Mouse (Mus musculus) urinary bladder, postnatal 14 days (tissue): ENCODE data around the gene Nyap2.
A peak's percentile ranks its signal among the peaks of the same experiment; 100 is the strongest.
"Not testable (repeated sequence)": the region's sequence is repeated elsewhere in the genome, so short reads cannot be mapped to it uniquely, and the experiment has no call there.

Experiments used
- DNase-seq: peaks from one replicate; pipeline ENCODE4 v3.0.0; 2021; ENCODE audit warnings: low spot score

Gene Nyap2

GRCm38 (mm10) chr1:81180686-81181085 lies 103.9 kb downstream of the Nyap2 start:
- no peak for DNase-seq

GRCm38 (mm10) chr1:81209536-81209935 lies 132.8 kb downstream of the Nyap2 start:
- DNase-seq: no peak

- no peak for DNase-seq
Observed at GRCm38 (mm10) chr1:81211491-81211890, 134.7 kb downstream of the Nyap2 start.

- no peak for DNase-seq
Observed at GRCm38 (mm10) chr1:81219790-81220189, 143.0 kb downstream of the Nyap2 start.

- DNase-seq: no peak
Observed at GRCm38 (mm10) chr1:81231759-81232406, 155.1 kb downstream of the Nyap2 start.

GRCm38 (mm10) chr1:81232407-81232789 lies 155.6 kb downstream of the Nyap2 start:
- DNase-seq: not testable (repeated sequence)

GRCm38 (mm10) chr1:81248447-81249205 lies 171.9 kb downstream of the Nyap2 start:
- DNase-seq: no peak

- no peak for DNase-seq
Observed at GRCm38 (mm10) chr1:81250068-81250467, 173.3 kb downstream of the Nyap2 start.

- DNase-seq: no peak
Observed at GRCm38 (mm10) chr1:81266441-81266840, 189.7 kb downstream of the Nyap2 start.

- no peak for DNase-seq
Observed at GRCm38 (mm10) chr1:81280978-81281377, 204.2 kb downstream of the Nyap2 start.

- no peak for DNase-seq
Observed at GRCm38 (mm10) chr1:81285633-81286032, 208.9 kb downstream of the Nyap2 start.

- no peak for DNase-seq
Observed at GRCm38 (mm10) chr1:81287088-81287487, 210.3 kb downstream of the Nyap2 start.

- no peak for DNase-seq
Observed at GRCm38 (mm10) chr1:81300735-81301134, 224.0 kb downstream of the Nyap2 start.

GRCm38 (mm10) chr1:81301661-81302060 lies 224.9 kb downstream of the Nyap2 start:
- DNase-seq: no peak

- DNase-seq: no peak
Observed at GRCm38 (mm10) chr1:81303389-81303788, 226.6 kb downstream of the Nyap2 start.

- DNase-seq: no peak
Observed at GRCm38 (mm10) chr1:81307407-81307806, 230.7 kb downstream of the Nyap2 start.

GRCm38 (mm10) chr1:81307934-81308333 lies 231.2 kb downstream of the Nyap2 start:
- DNase-seq: no peak

- peak; percentile 63 for DNase-seq
Observed at GRCm38 (mm10) chr1:81310087-81310626, 233.4 kb downstream of the Nyap2 start.

GRCm38 (mm10) chr1:81316403-81316994 lies 239.7 kb downstream of the Nyap2 start:
- DNase-seq: peak; percentile 78

GRCm38 (mm10) chr1:81316995-81317413 lies 240.3 kb downstream of the Nyap2 start:
- DNase-seq: no peak

- DNase-seq: no peak
Observed at GRCm38 (mm10) chr1:81387722-81388121, 311.0 kb downstream of the Nyap2 start.
